Mouse (Mus musculus): Measurements from ENCODE around the gene Pcca.

DNA sequence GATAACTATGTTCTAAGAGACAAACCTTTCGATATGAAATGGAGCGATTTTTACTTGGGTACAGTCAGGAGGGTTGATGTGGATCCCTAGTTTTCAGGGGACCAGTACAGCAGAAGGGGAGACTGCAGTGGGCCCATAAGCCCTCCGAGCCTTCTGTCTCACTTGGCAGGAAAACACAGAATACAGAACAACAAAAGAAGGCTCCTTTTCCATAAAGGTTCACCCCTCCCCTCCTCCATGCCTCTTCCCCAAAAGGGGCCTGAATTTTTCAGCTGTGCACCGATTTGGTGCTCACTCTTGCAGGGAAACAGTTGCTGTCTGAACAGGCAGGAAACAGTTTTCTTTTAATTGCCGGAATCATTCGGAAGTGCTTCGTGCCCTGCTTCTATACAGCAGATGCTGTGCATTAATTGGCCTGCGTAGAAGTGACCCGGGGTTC is 348.1 kb downstream of the Pcca start:
- TF ChIP-seq POLR2A (IDR thresholded peaks at IDR 0.05; ENCODE audit: insufficient read depth, low read depth, low read length) (no peak), CTCF (IDR thresholded peaks at IDR 0.05) (no peak)
